Mouse (Mus musculus) kidney, embryonic 14.5 days (tissue): ENCODE data around the gene Lpar6. TPM values are rescaled to one million over a fixed set of nuclear protein-coding genes. Genes with fewer than 3 reads are reported as not detected.

Experiments
- ATAC-seq: fragments of 200-750 bp; cut with Nextera tagmentation; 2 replicates; pipeline ENCODE4 v1.8.0; 2017; ENCODE audit warnings: moderate number of reproducible peaks, mild to moderate bottlenecking, moderate TSS enrichment, moderate library complexity; ENCODE audit not compliant: low FRiP score, low TSS enrichment
- H3K27ac ChIP-seq: fragments of 300-500 bp; sonication (generic); 2 replicates; pipeline ENCODE4 v1.5.1; 2014; ENCODE audit warnings: low read depth, mild to moderate bottlenecking, low read length, moderate library complexity, mixed read lengths
- H3K27me3 ChIP-seq: fragments of 300-500 bp; sonication (generic); 2 replicates; pipeline ENCODE4 v1.6.1; 2014; ENCODE audit warnings: mild to moderate bottlenecking, low read length; ENCODE audit not compliant: control insufficient read depth, insufficient read depth
- H3K36me3 ChIP-seq: fragments of 300-500 bp; sonication (generic); 2 replicates; pipeline ENCODE4 v1.6.1; 2014; ENCODE audit warnings: low read length, mixed read lengths; ENCODE audit not compliant: control insufficient read depth, insufficient read depth
- H3K4me1 ChIP-seq: fragments of 300-500 bp; sonication (generic); 2 replicates; pipeline ENCODE4 v1.6.1; 2014; ENCODE audit warnings: low read length, mixed read lengths; ENCODE audit not compliant: control insufficient read depth, insufficient read depth
- H3K4me2 ChIP-seq: fragments of 300-500 bp; sonication (generic); replicated peaks from 2 replicates; pipeline ENCODE4 v1.6.1; 2014; ENCODE audit warnings: low read depth, mild to moderate bottlenecking, low read length
- H3K4me3 ChIP-seq: fragments of 300-500 bp; sonication (generic); 2 replicates; pipeline ENCODE4 v1.5.1; 2014; ENCODE audit warnings: mild to moderate bottlenecking, low read length
- H3K9ac ChIP-seq: fragments of 300-500 bp; sonication (generic); 2 replicates; pipeline ENCODE4 v1.6.1; 2014; ENCODE audit warnings: low read depth, mild to moderate bottlenecking, low read length, moderate library complexity
- H3K9me3 ChIP-seq: fragments of 300-500 bp; sonication (generic); 2 replicates; pipeline ENCODE4 v1.6.1; 2016; ENCODE audit warnings: low read length; ENCODE audit not compliant: control insufficient read depth
- WGBS: fragments of 180-500 bp; shearing (Covaris S2); extraction: QIAGEN DNeasy Blood & Tissue Kit; methylation state at CpG from one replicate; pipeline ENCODE4 v1.1.7; 2014; 5-methylcytosine and 5-hydroxymethylcytosine counted together
- polyA plus RNA-seq: library from polyadenylated mRNA; unstranded; fragments of >200 nt; fragmentation: Nextera tagmentation; extraction: Ambion mirVana; gene quantifications from 2 replicates; pipeline ENCODE4 v1.2.1, GENCODE M21; 2014

The Lpar6 gene
- 15.5 and 15.7 TPM in 2 replicates for polyA plus RNA-seq

GRCm38 (mm10) chr14:73237848-73238321, at the start of gene Lpar6:
Lpar6 (plus strand) TSS chr14:73237895.
- Histone ChIP-seq H3K9me3 (no peaks in the 10 kb centered on the region), H3K4me2 (peak within 1 kb of the TSS; percentile 47), H3K4me3 (peak within 1 kb of the TSS; percentile 55), H3K27ac (peak within 1 kb of the TSS; percentile 86), H3K36me3 (peaks cover 7% of the 10 kb centered on the region; the same call in 1 of the 2 replicates), H3K9ac (peak within 1 kb of the TSS; percentile 65), H3K4me1 (peaks cover 13% of the 10 kb centered on the region), H3K27me3 (no peaks in the 10 kb centered on the region)
- peak; percentile 83 for ATAC-seq
- WGBS, result under 1% methylated on average over 19 of the region's 19 CpGs

- Histone ChIP-seq H3K27me3 (no peaks in the 10 kb centered on the region), H3K4me1 (no peaks in the 10 kb centered on the region), H3K36me3 (peaks cover 8% of the 10 kb centered on the region; the same call in 1 of the 2 replicates), H3K4me3 (no peak overlapping the region), H3K9me3 (no peaks in the 10 kb centered on the region), H3K9ac (no peak overlapping the region), H3K4me2 (no peak overlapping the region), H3K27ac (no peak overlapping the region)
- no peak for ATAC-seq
- WGBS, result 47% methylated on average over 5 of the region's 5 CpGs
These were observed 38.6 kb upstream of the Lpar6 start for GRCm38 (mm10) chr14:73199058-73199457.

GRCm38 (mm10) chr14:73201447-73201846, 36.2 kb upstream of the Lpar6 start:
- ATAC-seq, result no peak
- 0 out of 2 replicates have a peak, but pooled peaks cover 8% of the 10 kb centered on the region for H3K36me3 ChIP-seq
- WGBS, result 26% methylated on average over 3 of the region's 3 CpGs

GRCm38 (mm10) chr14:73204016-73204415, 33.7 kb upstream of the Lpar6 start:
- no peak overlapping the region for H3K27ac ChIP-seq
- no peak overlapping the region for H3K9ac ChIP-seq
- no peaks in the 10 kb centered on the region for H3K9me3 ChIP-seq
- no peak overlapping the region for H3K4me2 ChIP-seq
- ATAC-seq, result no peak
- H3K4me1 ChIP-seq, result no peaks in the 10 kb centered on the region
- 74% methylated on average over 3 of the region's 3 CpGs for WGBS
- no peaks in the 10 kb centered on the region for H3K27me3 ChIP-seq
- H3K36me3 ChIP-seq, result no peaks in the 10 kb centered on the region
- H3K4me3 ChIP-seq, result no peak overlapping the region

More at GRCm38 (mm10) chr14:73201447-73201846, 36.2 kb upstream of the Lpar6 start:
- Histone ChIP-seq H3K9me3 (no peaks in the 10 kb centered on the region), H3K4me3 (no peak overlapping the region), H3K4me2 (no peak overlapping the region), H3K27me3 (no peaks in the 10 kb centered on the region), H3K4me1 (no peaks in the 10 kb centered on the region), H3K9ac (no peak overlapping the region), H3K27ac (no peak overlapping the region)

- Histone ChIP-seq H3K4me1 (no peaks in the 10 kb centered on the region), H3K27ac (no peak overlapping the region), H3K9me3 (no peaks in the 10 kb centered on the region), H3K4me2 (no peak overlapping the region), H3K4me3 (no peak overlapping the region), H3K9ac (no peak overlapping the region), H3K36me3 (0 out of 2 replicates have a peak, but pooled peaks cover 3% of the 10 kb centered on the region), H3K27me3 (no peaks in the 10 kb centered on the region)
- ATAC-seq, result no peak
These were observed 28.4 kb upstream of the Lpar6 start for GRCm38 (mm10) chr14:73209262-73209661.

- Histone ChIP-seq H3K4me2 (no peak overlapping the region), H3K27ac (no peak overlapping the region), H3K27me3 (no peaks in the 10 kb centered on the region), H3K4me3 (no peak overlapping the region), H3K36me3 (0 out of 2 replicates have a peak, but pooled peaks cover 3% of the 10 kb centered on the region), H3K9ac (no peak overlapping the region), H3K9me3 (no peaks in the 10 kb centered on the region), H3K4me1 (no peaks in the 10 kb centered on the region)
- WGBS, result 92% methylated on average over 8 of the region's 8 CpGs
- no peak for ATAC-seq
These were observed 27.5 kb upstream of the Lpar6 start for GRCm38 (mm10) chr14:73210196-73210595.

GRCm38 (mm10) chr14:73211477-73211876, 26.2 kb upstream of the Lpar6 start:
- H3K4me1 ChIP-seq, result no peaks in the 10 kb centered on the region
- H3K27ac ChIP-seq, result no peak overlapping the region
- no peak overlapping the region for H3K9ac ChIP-seq
- no peak overlapping the region for H3K4me3 ChIP-seq
- H3K4me2 ChIP-seq, result no peak overlapping the region
- WGBS, result 93% methylated on average over 5 of the region's 5 CpGs
- no peaks in the 10 kb centered on the region for H3K27me3 ChIP-seq
- H3K9me3 ChIP-seq, result no peaks in the 10 kb centered on the region
- peaks cover 3% of the 10 kb centered on the region; the same call in 1 of the 2 replicates for H3K36me3 ChIP-seq
- ATAC-seq, result no peak

- Histone ChIP-seq H3K36me3 (no peaks in the 10 kb centered on the region; the same call in 1 of the 2 replicates), H3K27me3 (no peaks in the 10 kb centered on the region), H3K4me2 (no peak overlapping the region), H3K9ac (no peak overlapping the region), H3K4me3 (no peak overlapping the region), H3K9me3 (no peaks in the 10 kb centered on the region), H3K4me1 (no peaks in the 10 kb centered on the region), H3K27ac (no peak overlapping the region)
- ATAC-seq, result no peak
- WGBS, result 81% methylated on average over 1 of the region's 1 CpGs
These were observed 20.6 kb upstream of the Lpar6 start for GRCm38 (mm10) chr14:73217062-73217461.

GRCm38 (mm10) chr14:73222316-73222970, 15.3 kb upstream of the Lpar6 start:
- no peaks in the 10 kb centered on the region for H3K36me3 ChIP-seq
- H3K9ac ChIP-seq, result no peak overlapping the region
- H3K4me3 ChIP-seq, result no peak overlapping the region
- no peaks in the 10 kb centered on the region for H3K27me3 ChIP-seq
- no peak overlapping the region for H3K27ac ChIP-seq
- 89% methylated on average over 9 of the region's 9 CpGs for WGBS
- H3K4me1 ChIP-seq, result no peaks in the 10 kb centered on the region
- H3K9me3 ChIP-seq, result no peaks in the 10 kb centered on the region
- ATAC-seq, result no peak
- H3K4me2 ChIP-seq, result no peak overlapping the region
